Mouse (Mus musculus) liver, adult 2 months (tissue): Measurements from ENCODE around the gene Tmem268.

Experiments
- CTCF ChIP-seq: fragments of 200-500 bp; IDR thresholded peaks from 2 replicates; pipeline ENCODE4 v1.5.1; 2011; ENCODE audit warnings: low read depth, low read length, control low read depth
- POLR2A ChIP-seq: fragments of 200-500 bp; IDR thresholded peaks from 2 replicates; pipeline ENCODE4 v1.6.1; 2011; ENCODE audit warnings: low read length, control low read depth; ENCODE audit not compliant: insufficient read depth; ENCODE audit errors: extremely low read depth

GRCm38 (mm10) chr4:63552865-63553264 is 5.7 kb upstream of the Tmem268 start:
- TF ChIP-seq CTCF (no peak), POLR2A (no peak)
